Mouse (Mus musculus) olfactory bulb, adult 2 months (tissue): ENCODE data around the gene Slc2a10.

Source experiments
- CTCF ChIP-seq: fragments of 200-500 bp; IDR thresholded peaks from 2 replicates; pipeline ENCODE4 v1.5.1; 2012; ENCODE audit warnings: low read depth, mild to moderate bottlenecking, low read length, moderate library complexity; ENCODE audit not compliant: insufficient read depth
- POLR2A ChIP-seq: fragments of 200-500 bp; IDR thresholded peaks from 2 replicates; pipeline ENCODE4 v1.6.1; 2012; ENCODE audit warnings: mild to moderate bottlenecking, low read depth, low read length, moderate library complexity; ENCODE audit not compliant: insufficient read depth

DNA sequence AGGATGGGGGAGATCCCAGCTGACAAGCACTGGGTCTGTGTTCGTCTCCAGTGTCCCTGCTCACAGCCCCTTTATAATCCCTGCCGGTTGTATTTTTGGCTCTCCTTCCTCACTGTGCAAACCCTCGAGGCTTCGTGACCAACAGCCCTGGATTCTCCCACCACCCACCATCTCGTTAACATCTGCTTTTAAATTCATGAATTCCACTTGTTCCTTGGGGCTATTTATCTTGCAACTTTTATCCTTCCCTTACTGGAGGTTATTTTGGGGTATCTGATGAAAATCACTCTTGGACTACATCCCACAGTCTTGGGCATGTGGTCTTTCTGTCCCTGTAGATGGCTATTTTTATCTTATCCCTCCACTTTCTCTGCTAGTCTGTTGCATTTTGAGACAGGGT lies 6.9 kb downstream of the Slc2a10 start:
- no peak for TF ChIP-seq POLR2A
- no peak for TF ChIP-seq CTCF
